Mouse (Mus musculus) heart, embryonic 13.5 days (tissue): ENCODE data around the gene Taf3. TPM values are rescaled to one million over a fixed set of nuclear protein-coding genes. Genes with fewer than 3 reads are reported as not detected.

Experiments
- ATAC-seq: fragments of 200-750 bp; cut with Nextera tagmentation; 2 replicates; pipeline ENCODE4 v1.8.0; 2017; ENCODE audit warnings: moderate TSS enrichment; ENCODE audit not compliant: insufficient number of reproducible peaks, low FRiP score, low TSS enrichment; ENCODE audit errors: extremely low read depth
- H3K27ac ChIP-seq: fragments of 300-500 bp; sonication (generic); replicated peaks from 2 replicates; pipeline ENCODE4 v1.5.1; 2015; ENCODE audit warnings: moderate library complexity, mild to moderate bottlenecking, inconsistent platforms
- H3K27me3 ChIP-seq: fragments of 300-500 bp; sonication (generic); replicated peaks from 2 replicates; pipeline ENCODE4 v1.6.1; 2015; ENCODE audit warnings: mild to moderate bottlenecking, inconsistent platforms
- H3K36me3 ChIP-seq: fragments of 300-500 bp; sonication (generic); 2 replicates; pipeline ENCODE4 v1.6.1; 2015; ENCODE audit warnings: mild to moderate bottlenecking, inconsistent platforms
- H3K4me1 ChIP-seq: fragments of 300-500 bp; sonication (generic); 2 replicates; pipeline ENCODE4 v1.6.1; 2015; ENCODE audit warnings: inconsistent platforms
- H3K4me2 ChIP-seq: fragments of 300-500 bp; sonication (generic); 2 replicates; pipeline ENCODE4 v1.6.1; 2015; ENCODE audit warnings: inconsistent platforms, mild to moderate bottlenecking, moderate library complexity
- H3K4me3 ChIP-seq: fragments of 300-500 bp; sonication (generic); 2 replicates; pipeline ENCODE4 v1.5.1; 2015; ENCODE audit warnings: moderate library complexity, mild to moderate bottlenecking, inconsistent platforms
- H3K9ac ChIP-seq: fragments of 300-500 bp; sonication (generic); 2 replicates; pipeline ENCODE4 v1.6.1; 2015; ENCODE audit warnings: inconsistent platforms, mild to moderate bottlenecking, moderate library complexity
- H3K9me3 ChIP-seq: fragments of 300-500 bp; sonication (generic); 2 replicates; pipeline ENCODE4 v1.6.1; 2016; ENCODE audit warnings: inconsistent platforms
- WGBS: fragments of 180-500 bp; shearing (Covaris S2); methylation state at CpG from one replicate; pipeline ENCODE4 v1.1.7; 2015; ENCODE audit warnings: mixed read lengths; 5-methylcytosine and 5-hydroxymethylcytosine counted together
- polyA plus RNA-seq: library from polyadenylated mRNA; unstranded; fragments of >200 nt; fragmentation: Nextera tagmentation; extraction: Ambion mirVana; gene quantifications from 2 replicates; pipeline ENCODE4 v1.2.1, GENCODE M21; 2015

Gene Taf3
- polyA plus RNA-seq, 1 experiment from 2014 or later: 8.0 TPM

- peak overlapping the region; percentile 59 for H3K9ac ChIP-seq
- ATAC-seq: no peak
- H3K36me3 ChIP-seq: no peaks in the 10 kb centered on the region
- H3K27me3 ChIP-seq: no peaks in the 10 kb centered on the region
- no peak overlapping the region for H3K27ac ChIP-seq
- H3K9me3 ChIP-seq: no peaks in the 10 kb centered on the region
- peaks cover 12% of the 10 kb centered on the region for H3K4me1 ChIP-seq
- H3K4me3 ChIP-seq: no peak overlapping the region
- WGBS: 5% methylated on average over 6 of the region's 6 CpGs
- H3K4me2 ChIP-seq: peak overlapping the region; percentile 45
These were observed 62.4 kb downstream of the Taf3 start for GRCm38 (mm10) chr2:9985979-9986447.

- no peaks in the 10 kb centered on the region for H3K27me3 ChIP-seq
- no peak overlapping the region for H3K4me3 ChIP-seq
- no peak for ATAC-seq
- H3K4me1 ChIP-seq: peaks cover 17% of the 10 kb centered on the region
- WGBS: 34% methylated on average over 5 of the region's 5 CpGs
- no peaks in the 10 kb centered on the region for H3K36me3 ChIP-seq
- H3K4me2 ChIP-seq: no peak overlapping the region
- H3K9me3 ChIP-seq: no peaks in the 10 kb centered on the region
- no peak overlapping the region for H3K27ac ChIP-seq
- H3K9ac ChIP-seq: no peak overlapping the region
These were observed 66.0 kb downstream of the Taf3 start for GRCm38 (mm10) chr2:9982446-9982845.

GRCm38 (mm10) chr2:9971927-9972326 lies 76.5 kb downstream of the Taf3 start:
- H3K27ac ChIP-seq: no peak overlapping the region
- H3K4me2 ChIP-seq: no peak overlapping the region
- no peak overlapping the region for H3K4me3 ChIP-seq
- H3K36me3 ChIP-seq: no peaks in the 10 kb centered on the region
- H3K4me1 ChIP-seq: peaks cover 38% of the 10 kb centered on the region
- no peaks in the 10 kb centered on the region for H3K9me3 ChIP-seq
- no peak for ATAC-seq
- no peaks in the 10 kb centered on the region for H3K27me3 ChIP-seq
- no peak overlapping the region for H3K9ac ChIP-seq
- 69% methylated on average over 3 of the region's 3 CpGs for WGBS

- Histone ChIP-seq H3K27me3 (no peaks in the 10 kb centered on the region), H3K9me3 (no peaks in the 10 kb centered on the region), H3K4me3 (no peak overlapping the region), H3K36me3 (no peaks in the 10 kb centered on the region), H3K27ac (peak overlapping the region; percentile 77), H3K9ac (no peak overlapping the region), H3K4me1 (peaks cover 49% of the 10 kb centered on the region), H3K4me2 (peak overlapping the region; percentile 46; the same call in 1 of the 2 replicates)
- whole genome bisulfite sequencing: 29% methylated on average over 3 of the region's 3 CpGs
- no peak for ATAC-seq
These were observed 77.8 kb downstream of the Taf3 start for GRCm38 (mm10) chr2:9970579-9970978.

GRCm38 (mm10) chr2:9970178-9970577 lies 78.2 kb downstream of the Taf3 start:
- no peak overlapping the region for H3K9ac ChIP-seq
- H3K4me3 ChIP-seq: no peak overlapping the region
- no peaks in the 10 kb centered on the region for H3K36me3 ChIP-seq
- H3K4me2 ChIP-seq: peak overlapping the region; percentile 46
- H3K9me3 ChIP-seq: no peaks in the 10 kb centered on the region
- H3K27me3 ChIP-seq: no peaks in the 10 kb centered on the region
- ATAC-seq: no peak
- peaks cover 49% of the 10 kb centered on the region for H3K4me1 ChIP-seq
- 24% methylated on average over 4 of the region's 4 CpGs for WGBS
- peak overlapping the region; percentile 77 for H3K27ac ChIP-seq

- Histone ChIP-seq H3K4me1 (peaks cover 49% of the 10 kb centered on the region), H3K9ac (no peak overlapping the region; the same call in 1 of the 2 replicates), H3K27ac (peak overlapping the region; percentile 77), H3K9me3 (no peaks in the 10 kb centered on the region), H3K36me3 (no peaks in the 10 kb centered on the region), H3K27me3 (no peaks in the 10 kb centered on the region), H3K4me2 (peak overlapping the region; percentile 46), H3K4me3 (no peak overlapping the region)
- 35% methylated on average over 5 of the region's 5 CpGs for WGBS
- ATAC-seq: no peak
These were observed 78.7 kb downstream of the Taf3 start for GRCm38 (mm10) chr2:9969734-9970133.

GRCm38 (mm10) chr2:9966634-9967033 lies 81.8 kb downstream of the Taf3 start:
- Histone ChIP-seq H3K27me3 (no peaks in the 10 kb centered on the region), H3K9ac (no peak overlapping the region), H3K4me1 (peaks cover 49% of the 10 kb centered on the region), H3K4me3 (no peak overlapping the region), H3K9me3 (no peaks in the 10 kb centered on the region), H3K36me3 (no peaks in the 10 kb centered on the region), H3K4me2 (no peak overlapping the region), H3K27ac (no peak overlapping the region)
- ATAC-seq: no peak
- 5% methylated on average over 1 of the region's 1 CpGs for WGBS

GRCm38 (mm10) chr2:9965608-9966007 lies 82.8 kb downstream of the Taf3 start:
- H3K4me3 ChIP-seq: no peak overlapping the region
- H3K27me3 ChIP-seq: no peaks in the 10 kb centered on the region
- H3K4me2 ChIP-seq: no peak overlapping the region
- H3K9me3 ChIP-seq: no peaks in the 10 kb centered on the region
- no peak overlapping the region for H3K9ac ChIP-seq
- peaks cover 44% of the 10 kb centered on the region for H3K4me1 ChIP-seq
- 86% methylated on average over 1 of the region's 1 CpGs for WGBS
- no peak for ATAC-seq
- H3K36me3 ChIP-seq: no peaks in the 10 kb centered on the region
- no peak overlapping the region for H3K27ac ChIP-seq

- Histone ChIP-seq H3K4me1 (peaks cover 24% of the 10 kb centered on the region), H3K4me2 (no peak overlapping the region), H3K4me3 (no peak overlapping the region), H3K27ac (no peak overlapping the region), H3K36me3 (no peaks in the 10 kb centered on the region), H3K9me3 (no peaks in the 10 kb centered on the region), H3K27me3 (no peaks in the 10 kb centered on the region), H3K9ac (no peak overlapping the region)
- ATAC-seq: no peak
These were observed 85.5 kb downstream of the Taf3 start for GRCm38 (mm10) chr2:9962871-9963270.

- Histone ChIP-seq H3K4me2 (no peak overlapping the region), H3K4me3 (no peak overlapping the region), H3K36me3 (no peaks in the 10 kb centered on the region), H3K27me3 (no peaks in the 10 kb centered on the region), H3K27ac (0 out of 2 replicates have a peak overlapping the region, but pooled peaks have one; percentile 9), H3K4me1 (peaks cover 28% of the 10 kb centered on the region), H3K9me3 (no peaks in the 10 kb centered on the region), H3K9ac (no peak overlapping the region)
- 51% methylated on average over 3 of the region's 3 CpGs for WGBS
- ATAC-seq: no peak
These were observed 86.7 kb downstream of the Taf3 start for GRCm38 (mm10) chr2:9961708-9962107.

- ATAC-seq: no peak
- 89% methylated on average over 6 of the region's 6 CpGs for WGBS
These were observed 90.4 kb downstream of the Taf3 start for GRCm38 (mm10) chr2:9958011-9958410.

GRCm38 (mm10) chr2:9956546-9956945 lies 91.8 kb downstream of the Taf3 start:
- Histone ChIP-seq H3K4me2 (no peak overlapping the region), H3K27ac (no peak overlapping the region), H3K9me3 (no peaks in the 10 kb centered on the region), H3K4me3 (no peak overlapping the region), H3K9ac (no peak overlapping the region), H3K27me3 (no peaks in the 10 kb centered on the region), H3K36me3 (peaks cover 13% of the 10 kb centered on the region), H3K4me1 (peaks cover 20% of the 10 kb centered on the region)
- WGBS: 42% methylated on average over 2 of the region's 2 CpGs
- ATAC-seq: no peak

More at GRCm38 (mm10) chr2:9958011-9958410, 90.4 kb downstream of the Taf3 start:
- H3K9me3 ChIP-seq: no peaks in the 10 kb centered on the region
- H3K27ac ChIP-seq: no peak overlapping the region
- H3K4me1 ChIP-seq: peaks cover 26% of the 10 kb centered on the region
- H3K4me2 ChIP-seq: no peak overlapping the region
- H3K36me3 ChIP-seq: no peaks in the 10 kb centered on the region
- no peak overlapping the region for H3K9ac ChIP-seq
- H3K27me3 ChIP-seq: no peaks in the 10 kb centered on the region
- H3K4me3 ChIP-seq: no peak overlapping the region
